Mouse (Mus musculus): ENCODE data around the gene Rev3l. TPM values are rescaled to one million over a fixed set of nuclear protein-coding genes. Genes with fewer than 3 reads are reported as not detected.
A peak's percentile ranks its signal among the peaks of the same experiment; 100 is the strongest.

Gene Rev3l
- total and polyA plus RNA-seq, 2 experiments from 2014 or later, result 23.3 to 89.5 TPM

- Histone ChIP-seq H3K9me3 (ENCODE audit: low read length) (no peaks in the 10 kb centered on the region), H3K4me1 (ENCODE audit: insufficient read depth, low read length) (peaks cover 5% of the 10 kb centered on the region; the same call in 1 of the 2 replicates), H3K27me3 (ENCODE audit: insufficient read depth, low read length) (no peaks in the 10 kb centered on the region), H3K27ac (no peak overlapping the region), H3K4me3 (ENCODE audit: low read length) (no peak overlapping the region), H3K9ac (replicated peaks; ENCODE audit: low read length) (no peak overlapping the region), H3K4me2 (ENCODE audit: low read depth, low read length) (no peak overlapping the region), H3K36me3 (ENCODE audit: insufficient read depth, low read length) (0 out of 2 replicates have a peak, but pooled peaks cover 3% of the 10 kb centered on the region)
- WGBS, result 75% methylated on average over 11 of the region's 11 CpGs
- TF ChIP-seq CTCF (IDR thresholded peaks at IDR 0.05; ENCODE audit: low read depth), result no peak
- ATAC-seq (no peak), DNase-seq (ENCODE audit: low spot score) (no peak)
These were observed 162.1 kb downstream of the Rev3l start for GRCm38 (mm10) chr10:39893702-39894697.

- WGBS, result 82% methylated on average over 5 of the region's 5 CpGs
- H3K4me2 ChIP-seq (ENCODE audit: low read depth, low read length), result no peak overlapping the region
- ATAC-seq, result no peak
- H3K27ac ChIP-seq, result no peak overlapping the region
- H3K4me3 ChIP-seq (ENCODE audit: low read length), result no peak overlapping the region
- DNase-seq (ENCODE audit: low spot score), result no peak
- peaks cover 5% of the 10 kb centered on the region; the same call in 1 of the 2 replicates for H3K4me1 ChIP-seq (ENCODE audit: insufficient read depth, low read length)
- H3K9me3 ChIP-seq (ENCODE audit: low read length), result no peaks in the 10 kb centered on the region
- peak; percentile 38 for TF ChIP-seq CTCF (IDR thresholded peaks at IDR 0.05; ENCODE audit: low read depth)
- H3K36me3 ChIP-seq (ENCODE audit: insufficient read depth, low read length), result 0 out of 2 replicates have a peak, but pooled peaks cover 3% of the 10 kb centered on the region
- H3K9ac ChIP-seq (replicated peaks; ENCODE audit: low read length), result no peak overlapping the region
- H3K27me3 ChIP-seq (ENCODE audit: insufficient read depth, low read length), result no peaks in the 10 kb centered on the region
These were observed 164.6 kb downstream of the Rev3l start for GRCm38 (mm10) chr10:39896503-39896902.

GRCm38 (mm10) chr10:39898874-39899371 lies 167.0 kb downstream of the Rev3l start, which contains the start of gene Mfsd4b4:
Mfsd4b4 (minus strand) TSS chr10:39899238.
- under 1% methylated on average over 41 of the region's 41 CpGs for WGBS
- H3K36me3 ChIP-seq (ENCODE audit: insufficient read depth, low read length), result no peaks in the 10 kb centered on the region
- ATAC-seq, result peak; percentile 97

DNA sequence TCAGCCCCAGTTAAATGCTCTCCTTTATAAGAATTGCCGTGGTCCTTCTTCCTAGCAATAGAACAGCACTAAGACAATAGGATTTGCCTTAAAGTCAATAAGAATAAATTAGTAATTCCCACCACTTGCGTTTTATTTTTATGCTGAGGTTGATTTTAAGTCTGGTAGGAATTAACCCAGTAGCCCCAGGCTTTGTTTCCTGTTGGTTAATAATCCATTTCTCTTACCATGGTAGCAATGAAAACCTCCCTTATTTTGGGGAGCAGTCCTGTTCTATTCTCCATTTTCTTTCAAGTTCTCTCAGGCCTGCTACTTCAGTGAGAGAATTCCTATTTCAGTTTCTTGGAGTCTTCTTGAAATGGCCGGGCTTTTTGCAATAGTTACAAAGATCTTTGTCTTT lies 172.3 kb downstream of the Rev3l start:
- Histone ChIP-seq H3K4me1 (ENCODE audit: insufficient read depth, low read length) (no peaks in the 10 kb centered on the region), H3K36me3 (ENCODE audit: insufficient read depth, low read length) (no peaks in the 10 kb centered on the region), H3K27me3 (ENCODE audit: insufficient read depth, low read length) (no peaks in the 10 kb centered on the region), H3K27ac (no peak overlapping the region), H3K9ac (replicated peaks; ENCODE audit: low read length) (no peak overlapping the region), H3K4me2 (ENCODE audit: low read depth, low read length) (no peak overlapping the region), H3K9me3 (ENCODE audit: low read length) (no peaks in the 10 kb centered on the region), H3K4me3 (ENCODE audit: low read length) (no peak overlapping the region)
- TF ChIP-seq CTCF (IDR thresholded peaks at IDR 0.05; ENCODE audit: low read depth), result no peak
- no peak for DNase-seq (ENCODE audit: low spot score)
- WGBS, result 73% methylated on average over 3 of the region's 3 CpGs
- no peak for ATAC-seq

More at GRCm38 (mm10) chr10:39898874-39899371, 167.0 kb downstream of the Rev3l start, which contains the start of gene Mfsd4b4:
- peak within 1 kb of the TSS; percentile 90 for H3K4me2 ChIP-seq (ENCODE audit: low read depth, low read length)
- DNase-seq (ENCODE audit: low spot score), result peak; percentile 96
- no peak for TF ChIP-seq CTCF (IDR thresholded peaks at IDR 0.05; ENCODE audit: low read depth)
- no peaks in the 10 kb centered on the region for H3K27me3 ChIP-seq (ENCODE audit: insufficient read depth, low read length)
- H3K4me3 ChIP-seq (ENCODE audit: low read length), result peak within 1 kb of the TSS; percentile 77
- H3K9me3 ChIP-seq (ENCODE audit: low read length), result no peaks in the 10 kb centered on the region
- H3K27ac ChIP-seq, result peak within 1 kb of the TSS; percentile 83
- peak within 1 kb of the TSS; percentile 85 for H3K9ac ChIP-seq (replicated peaks; ENCODE audit: low read length)
- peaks cover 5% of the 10 kb centered on the region; the same call in 1 of the 2 replicates for H3K4me1 ChIP-seq (ENCODE audit: insufficient read depth, low read length)

DNA sequence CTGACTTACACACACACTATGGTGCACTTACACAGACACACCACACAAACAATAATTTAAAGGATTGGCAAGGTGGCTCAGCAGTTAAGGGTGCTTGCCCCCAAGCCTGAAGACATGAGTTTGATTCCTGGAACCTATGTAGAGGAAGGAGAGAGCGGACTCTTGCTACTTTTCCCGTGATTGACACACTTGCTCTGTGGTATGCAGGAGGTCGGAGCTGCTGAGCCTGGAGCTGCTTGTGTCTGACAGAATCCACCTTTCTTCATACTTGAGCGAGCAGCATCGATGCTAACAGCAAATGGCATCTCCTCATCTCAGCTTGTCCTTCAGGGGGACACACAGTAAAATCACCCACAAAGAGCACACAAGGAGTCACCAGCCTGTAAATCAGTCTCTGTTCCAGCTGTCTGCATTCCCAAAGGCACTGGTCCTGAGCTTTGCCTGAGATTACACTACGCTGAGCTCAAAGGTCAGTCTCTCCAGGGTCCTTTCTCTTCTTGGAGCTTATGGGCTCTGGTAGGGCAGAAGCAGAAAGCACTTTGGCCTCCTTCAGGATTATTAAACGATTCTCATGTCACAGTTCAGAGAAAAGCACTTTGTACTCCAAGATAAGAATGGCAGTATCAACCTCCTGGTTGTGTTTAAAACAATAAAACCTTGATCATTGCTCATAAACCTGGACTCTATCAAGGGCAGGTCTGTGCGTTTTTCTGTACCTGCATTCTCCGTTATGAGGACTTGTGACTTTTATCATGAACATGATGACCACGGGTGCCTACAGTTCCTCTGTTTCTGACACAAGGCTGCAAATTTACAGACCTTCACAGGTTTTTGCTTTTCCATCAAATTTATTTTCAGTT lies 175.1 kb downstream of the Rev3l start:
- DNase-seq (ENCODE audit: low spot score) (no peak), ATAC-seq (no peak)
- Histone ChIP-seq H3K27me3 (ENCODE audit: insufficient read depth, low read length) (no peaks in the 10 kb centered on the region), H3K36me3 (ENCODE audit: insufficient read depth, low read length) (no peaks in the 10 kb centered on the region), H3K4me2 (ENCODE audit: low read depth, low read length) (no peak overlapping the region), H3K9me3 (ENCODE audit: low read length) (no peaks in the 10 kb centered on the region), H3K27ac (no peak overlapping the region), H3K9ac (replicated peaks; ENCODE audit: low read length) (no peak overlapping the region), H3K4me3 (ENCODE audit: low read length) (no peak overlapping the region), H3K4me1 (ENCODE audit: insufficient read depth, low read length) (no peaks in the 10 kb centered on the region)
- 78% methylated on average over 10 of the region's 10 CpGs for WGBS
- TF ChIP-seq CTCF (IDR thresholded peaks at IDR 0.05; ENCODE audit: low read depth), result no peak

DNA sequence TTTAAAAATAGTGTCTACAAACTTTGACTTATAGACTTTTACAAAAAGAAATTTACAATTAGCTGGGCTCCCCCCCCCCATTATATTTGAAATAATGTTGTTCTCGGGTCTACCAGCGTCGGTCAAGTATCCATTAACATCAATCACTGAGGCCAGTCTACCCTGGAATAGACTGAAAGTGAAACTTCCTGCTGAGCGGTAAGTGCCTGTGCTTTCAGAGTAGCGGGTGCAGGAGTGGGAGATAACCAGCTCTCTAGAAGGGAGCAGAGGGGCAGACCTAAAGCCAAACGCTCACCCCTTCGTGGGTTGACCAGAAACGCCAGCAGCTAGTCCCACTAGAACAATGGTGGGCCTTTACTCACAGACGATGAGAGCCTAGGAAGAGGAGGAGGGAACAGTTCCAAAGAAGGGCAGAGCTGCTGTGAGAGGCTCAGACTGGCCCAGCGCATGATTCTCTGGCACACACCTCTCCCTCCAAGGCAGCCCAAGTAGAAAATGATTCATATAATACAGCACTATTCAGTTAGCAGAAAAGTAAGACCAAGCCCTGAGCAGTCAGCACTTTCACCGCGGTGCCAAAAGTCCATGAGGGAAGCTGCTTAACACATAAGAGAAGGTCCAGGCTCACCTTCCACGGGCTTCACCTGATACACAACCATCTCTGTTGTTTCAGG lies 177.0 kb downstream of the Rev3l start:
- no peak for TF ChIP-seq CTCF (IDR thresholded peaks at IDR 0.05; ENCODE audit: low read depth)
- H3K27me3 ChIP-seq (ENCODE audit: insufficient read depth, low read length), result no peaks in the 10 kb centered on the region
- no peaks in the 10 kb centered on the region for H3K4me1 ChIP-seq (ENCODE audit: insufficient read depth, low read length)
- no peaks in the 10 kb centered on the region for H3K9me3 ChIP-seq (ENCODE audit: low read length)
- no peak overlapping the region for H3K4me3 ChIP-seq (ENCODE audit: low read length)
- H3K9ac ChIP-seq (replicated peaks; ENCODE audit: low read length), result no peak overlapping the region
- H3K36me3 ChIP-seq (ENCODE audit: insufficient read depth, low read length), result no peaks in the 10 kb centered on the region
- no peak overlapping the region for H3K4me2 ChIP-seq (ENCODE audit: low read depth, low read length)
- no peak overlapping the region for H3K27ac ChIP-seq
- DNase-seq (ENCODE audit: low spot score), result no peak
- WGBS, result 74% methylated on average over 13 of the region's 13 CpGs
- no peak for ATAC-seq
